Mouse (Mus musculus): ENCODE measurements around the gene Gm11554.
"Not testable (repeated sequence)": the region's sequence is repeated elsewhere in the genome, so short reads cannot be mapped to it uniquely, and the experiment has no call there.

The Gm11554 gene

GRCm38 (mm10) chr11:99804346-99804745 is at the start of gene Gm11554:
Gene Gm11554 (minus strand): TSS chr11:99804446.
- not testable (repeated sequence) for DNase-seq

DNA sequence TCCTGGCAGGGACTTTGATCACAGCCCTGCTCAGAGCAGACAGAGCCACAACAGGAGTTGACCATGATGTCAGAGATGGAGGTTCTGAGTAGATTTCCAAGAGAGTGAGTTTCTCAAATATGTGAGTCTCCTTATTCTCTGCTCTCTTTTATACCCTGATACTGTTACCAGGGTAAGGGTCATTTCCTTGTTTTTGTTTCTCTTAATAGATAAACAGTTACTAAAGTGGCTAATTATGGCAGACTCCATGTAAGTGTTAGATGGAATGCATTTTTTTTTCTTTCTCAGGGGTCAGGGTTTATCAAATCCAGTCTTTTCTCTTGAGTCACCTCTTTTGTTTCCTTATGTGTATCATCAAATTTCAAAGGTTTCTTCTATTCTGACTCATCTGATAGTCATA is 47.3 kb upstream of the Gm11554 start, which contains the start of gene Krtap4-16:
Gene Krtap4-16, minus strand, starts transcription at position 101 of the 400 bp plus-strand sequence.
- no peak for DNase-seq

- no peak for DNase-seq
Observed at GRCm38 (mm10) chr11:99846746-99847145, 42.5 kb upstream of the Gm11554 start.

DNA sequence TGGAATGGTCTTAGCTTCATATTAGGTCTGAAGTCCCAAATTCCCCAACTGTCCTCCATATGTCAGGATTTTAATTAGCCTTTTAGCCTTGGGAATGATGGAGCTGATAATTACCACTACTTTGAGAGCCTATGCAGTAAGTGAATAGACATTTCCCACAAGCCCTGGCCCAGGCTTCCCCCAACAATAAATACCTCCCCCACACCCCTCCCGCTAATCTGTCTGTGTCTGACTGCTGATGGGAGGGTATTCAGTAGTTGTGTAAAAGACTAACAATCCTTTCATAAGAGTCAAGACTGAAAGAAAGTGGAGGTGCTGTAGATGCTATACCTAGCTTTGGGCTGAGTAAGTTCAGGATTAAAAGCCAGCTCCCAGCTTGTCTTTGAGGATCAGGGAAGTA is 37.9 kb upstream of the Gm11554 start:
- no peak for DNase-seq

- no peak for DNase-seq
Observed at GRCm38 (mm10) chr11:99837966-99838365, 33.7 kb upstream of the Gm11554 start, which contains the start of gene 2300003K06Rik. Gene 2300003K06Rik (minus strand): TSS chr11:99838066.

- not testable (repeated sequence) for DNase-seq
Observed at GRCm38 (mm10) chr11:99815566-99815965, 11.3 kb upstream of the Gm11554 start, which contains the start of gene Gm11564. Gene Gm11564 (minus strand): TSS chr11:99815666.

- DNase-seq, result not testable (repeated sequence)
Observed at GRCm38 (mm10) chr11:99809792-99810191, 5.5 kb upstream of the Gm11554 start, which contains the start of gene Krtap4-13. Gene Krtap4-13 (minus strand): TSS chr11:99809892.

DNA sequence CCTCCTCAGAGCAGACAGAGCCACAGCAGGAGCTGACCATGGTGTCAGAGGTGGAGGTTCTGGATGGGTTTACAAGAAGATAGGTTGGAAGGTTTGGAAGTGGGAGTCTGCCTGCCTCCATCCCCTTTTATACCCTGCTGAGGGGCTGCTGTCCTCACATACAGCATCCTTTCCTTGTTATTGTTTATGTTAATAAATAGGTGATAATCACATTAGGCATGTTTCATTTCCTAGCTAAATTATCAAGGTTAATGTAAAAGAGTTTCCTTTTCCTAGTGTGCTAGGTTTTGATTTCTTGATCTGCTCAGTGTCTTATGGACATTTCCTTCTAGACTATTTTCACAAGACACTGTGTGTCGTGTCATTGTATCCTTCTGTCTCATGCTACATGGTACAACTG is 5.4 kb downstream of the Gm11554 start, which contains the start of gene Gm11569:
Gene Gm11569, minus strand, starts transcription at position 101 of the 400 bp plus-strand sequence.
- DNase-seq, result not testable (repeated sequence)

DNA sequence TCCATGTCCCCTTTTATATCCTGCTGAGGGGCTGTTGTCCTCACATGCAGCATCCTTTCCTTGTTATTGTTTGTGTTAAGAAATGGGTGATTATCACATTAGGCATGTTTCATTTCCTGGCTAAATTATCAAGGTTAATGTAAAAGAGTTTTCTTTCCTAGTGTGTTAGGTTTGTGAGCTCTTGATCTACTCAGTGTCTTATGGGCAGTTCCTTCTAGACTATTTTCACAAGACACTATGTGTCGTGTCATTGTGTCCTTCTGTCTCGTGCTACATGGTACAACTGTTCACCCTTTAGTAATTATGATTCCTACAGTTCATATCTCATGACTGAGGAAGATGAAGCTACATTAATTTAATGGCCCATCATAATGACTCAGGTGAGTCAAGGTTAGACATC is 10.9 kb downstream of the Gm11554 start, which contains the start of gene Gm11596:
Gene Gm11596, minus strand, starts transcription at position 101 of the 400 bp plus-strand sequence.
- DNase-seq, result no peak

- not testable (repeated sequence) for DNase-seq
Observed at GRCm38 (mm10) chr11:99784900-99785299, 19.3 kb downstream of the Gm11554 start, which contains the start of gene Krtap4-9. Gene Krtap4-9 (plus strand): TSS chr11:99785200.

DNA sequence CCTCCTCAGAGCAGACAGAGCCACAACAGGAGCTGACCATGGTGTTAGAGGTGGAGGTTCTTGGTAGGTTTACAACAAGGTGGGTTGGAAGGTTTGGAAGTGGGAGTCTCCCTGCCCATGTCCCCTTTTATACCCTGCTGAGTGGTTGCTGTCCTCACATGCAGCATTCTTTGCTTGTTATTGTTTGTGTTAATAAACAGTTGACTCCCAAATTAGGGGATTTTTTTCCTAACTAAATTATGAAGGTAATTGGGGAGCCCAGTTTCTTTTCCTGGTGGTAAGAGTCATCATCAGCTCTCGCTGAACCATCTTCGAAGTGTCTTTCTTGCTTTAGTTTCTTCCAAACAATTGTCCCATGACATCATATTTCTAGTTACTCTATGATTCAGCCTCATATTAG is 23.6 kb downstream of the Gm11554 start, which contains the start of gene Krtap4-8:
Gene Krtap4-8, minus strand, starts transcription at position 101 of the 400 bp plus-strand sequence.
- no peak for DNase-seq

- no peak for DNase-seq
Observed at GRCm38 (mm10) chr11:99778401-99778800, 25.8 kb downstream of the Gm11554 start.

DNA sequence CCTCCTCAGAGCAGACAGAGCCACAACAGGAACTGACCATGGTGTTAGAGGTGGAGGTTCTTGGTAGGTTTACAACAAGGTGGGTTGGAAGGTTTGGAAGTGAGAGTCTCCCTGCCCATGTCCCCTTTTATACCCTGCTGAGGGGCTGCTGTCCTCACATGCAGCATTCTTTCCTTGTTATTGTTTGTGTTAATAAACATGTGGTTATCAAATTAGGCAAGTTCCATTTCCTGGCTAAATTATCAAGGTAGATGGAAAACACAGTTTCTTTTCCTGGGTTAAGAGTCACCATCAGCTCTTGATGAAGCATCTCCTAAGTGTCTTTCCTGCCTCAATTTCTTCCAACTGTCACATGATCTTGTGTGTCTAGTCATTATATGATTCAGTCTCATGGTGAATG is 31.4 kb downstream of the Gm11554 start, which contains the start of gene Gm11595:
Gene Gm11595, minus strand, starts transcription at position 101 of the 400 bp plus-strand sequence.
- not testable (repeated sequence) for DNase-seq

GRCm38 (mm10) chr11:99768410-99768809 is 35.8 kb downstream of the Gm11554 start:
- DNase-seq, result no peak

DNA sequence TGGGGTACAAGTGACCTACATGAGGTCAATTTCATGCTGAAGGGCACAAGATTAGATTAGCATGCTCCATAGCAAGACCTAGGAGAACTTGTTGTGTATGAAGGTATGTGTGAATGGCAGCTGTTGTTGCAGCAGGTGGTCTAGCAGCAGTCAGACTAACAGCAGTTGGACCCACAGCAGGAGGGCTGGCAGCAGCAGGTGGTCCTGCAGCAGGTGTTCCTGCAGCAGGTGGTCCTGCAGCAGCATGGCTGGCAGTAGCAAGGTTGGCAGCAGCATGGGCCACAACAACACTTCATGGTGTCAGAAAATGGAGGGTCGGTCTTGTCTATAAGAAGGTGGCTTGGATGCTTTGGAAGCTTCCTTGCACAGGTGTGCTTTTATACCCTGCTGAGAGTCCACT is 45.4 kb downstream of the Gm11554 start:
- no peak for DNase-seq
